Mouse (Mus musculus): ENCODE data around the gene Lyrm7. TPM values are rescaled to one million over a fixed set of nuclear protein-coding genes. Genes with fewer than 3 reads are reported as not detected.

Gene Lyrm7
- polyA plus RNA-seq, 1 experiment: 26.3 TPM

- Histone ChIP-seq H3K9ac (ENCODE audit: low read depth, poor library complexity, severe bottlenecking) (no peak overlapping the region), H3K36me3 (ENCODE audit: control insufficient read depth, insufficient read depth, low read length, poor library complexity, severe bottlenecking) (no peaks in the 10 kb centered on the region), H3K27ac (ENCODE audit: insufficient read depth, low read length) (no peak overlapping the region), H3K27me3 (ENCODE audit: control insufficient read depth, insufficient read depth, low read length, poor library complexity, severe bottlenecking) (no peaks in the 10 kb centered on the region), H3K9me3 (replicated peaks; ENCODE audit: control insufficient read depth, insufficient read depth, low read length, poor library complexity, severe bottlenecking) (no peaks in the 10 kb centered on the region), H3K4me1 (ENCODE audit: control insufficient read depth, insufficient read depth, low read length) (peaks cover 2% of the 10 kb centered on the region), H3K4me3 (ENCODE audit: low read depth, low read length) (no peak overlapping the region)
- TF ChIP-seq CTCF (IDR thresholded peaks at IDR 0.05; ENCODE audit: low read depth, low read length) (no peak), POLR2A (IDR thresholded peaks at IDR 0.05; ENCODE audit: insufficient read depth, low read length) (no peak), EP300 (IDR thresholded peaks at IDR 0.05; ENCODE audit: insufficient read depth, low read depth, low read length) (no peak)
Measured at GRCm38 (mm10) chr11:54885406-54885805, 24.7 kb upstream of the Lyrm7 start.

- Histone ChIP-seq H3K27ac (ENCODE audit: insufficient read depth, low read length) (no peak overlapping the region), H3K4me1 (ENCODE audit: control insufficient read depth, insufficient read depth, low read length) (peaks cover 2% of the 10 kb centered on the region), H3K9ac (ENCODE audit: low read depth, poor library complexity, severe bottlenecking) (no peak overlapping the region), H3K9me3 (replicated peaks; ENCODE audit: control insufficient read depth, insufficient read depth, low read length, poor library complexity, severe bottlenecking) (no peaks in the 10 kb centered on the region), H3K27me3 (ENCODE audit: control insufficient read depth, insufficient read depth, low read length, poor library complexity, severe bottlenecking) (no peaks in the 10 kb centered on the region), H3K4me3 (ENCODE audit: low read depth, low read length) (no peak overlapping the region), H3K36me3 (ENCODE audit: control insufficient read depth, insufficient read depth, low read length, poor library complexity, severe bottlenecking) (no peaks in the 10 kb centered on the region)
- TF ChIP-seq CTCF (IDR thresholded peaks at IDR 0.05; ENCODE audit: low read depth, low read length) (no peak), EP300 (IDR thresholded peaks at IDR 0.05; ENCODE audit: insufficient read depth, low read depth, low read length) (no peak), POLR2A (IDR thresholded peaks at IDR 0.05; ENCODE audit: insufficient read depth, low read length) (no peak)
Measured at GRCm38 (mm10) chr11:54884937-54885336, 24.2 kb upstream of the Lyrm7 start.

- TF ChIP-seq CTCF (IDR thresholded peaks at IDR 0.05; ENCODE audit: low read depth, low read length) (no peak), POLR2A (IDR thresholded peaks at IDR 0.05; ENCODE audit: insufficient read depth, low read length) (no peak), EP300 (IDR thresholded peaks at IDR 0.05; ENCODE audit: insufficient read depth, low read depth, low read length) (no peak)
Measured at GRCm38 (mm10) chr11:54884197-54884828, 23.6 kb upstream of the Lyrm7 start.

GRCm38 (mm10) chr11:54882671-54883070 is 22.0 kb upstream of the Lyrm7 start:
- Histone ChIP-seq H3K9ac (ENCODE audit: low read depth, poor library complexity, severe bottlenecking) (peak overlapping the region; percentile 18; the same call in 1 of the 2 replicates), H3K27me3 (ENCODE audit: control insufficient read depth, insufficient read depth, low read length, poor library complexity, severe bottlenecking) (no peaks in the 10 kb centered on the region), H3K27ac (ENCODE audit: insufficient read depth, low read length) (no peak overlapping the region)

More at GRCm38 (mm10) chr11:54884197-54884828, 23.6 kb upstream of the Lyrm7 start:
- Histone ChIP-seq H3K27me3 (ENCODE audit: control insufficient read depth, insufficient read depth, low read length, poor library complexity, severe bottlenecking) (no peaks in the 10 kb centered on the region), H3K36me3 (ENCODE audit: control insufficient read depth, insufficient read depth, low read length, poor library complexity, severe bottlenecking) (no peaks in the 10 kb centered on the region), H3K9me3 (replicated peaks; ENCODE audit: control insufficient read depth, insufficient read depth, low read length, poor library complexity, severe bottlenecking) (no peaks in the 10 kb centered on the region), H3K4me3 (ENCODE audit: low read depth, low read length) (no peak overlapping the region), H3K4me1 (ENCODE audit: control insufficient read depth, insufficient read depth, low read length) (peaks cover 2% of the 10 kb centered on the region), H3K27ac (ENCODE audit: insufficient read depth, low read length) (no peak overlapping the region), H3K9ac (ENCODE audit: low read depth, poor library complexity, severe bottlenecking) (no peak overlapping the region)

GRCm38 (mm10) chr11:54881051-54881474 is 20.3 kb upstream of the Lyrm7 start:
- no peak for TF ChIP-seq EP300 (IDR thresholded peaks at IDR 0.05; ENCODE audit: insufficient read depth, low read depth, low read length)
- TF ChIP-seq POLR2A (IDR thresholded peaks at IDR 0.05; ENCODE audit: insufficient read depth, low read length): no peak
- TF ChIP-seq CTCF (IDR thresholded peaks at IDR 0.05; ENCODE audit: low read depth, low read length): no peak
- no peaks in the 10 kb centered on the region for H3K27me3 ChIP-seq (ENCODE audit: control insufficient read depth, insufficient read depth, low read length, poor library complexity, severe bottlenecking)
- H3K36me3 ChIP-seq (ENCODE audit: control insufficient read depth, insufficient read depth, low read length, poor library complexity, severe bottlenecking): no peaks in the 10 kb centered on the region
- no peak overlapping the region for H3K27ac ChIP-seq (ENCODE audit: insufficient read depth, low read length)
- no peak overlapping the region for H3K4me3 ChIP-seq (ENCODE audit: low read depth, low read length)
- peaks cover 2% of the 10 kb centered on the region for H3K4me1 ChIP-seq (ENCODE audit: control insufficient read depth, insufficient read depth, low read length)
- no peak overlapping the region for H3K9ac ChIP-seq (ENCODE audit: low read depth, poor library complexity, severe bottlenecking)
- no peaks in the 10 kb centered on the region for H3K9me3 ChIP-seq (replicated peaks; ENCODE audit: control insufficient read depth, insufficient read depth, low read length, poor library complexity, severe bottlenecking)

More at GRCm38 (mm10) chr11:54882671-54883070, 22.0 kb upstream of the Lyrm7 start:
- H3K36me3 ChIP-seq (ENCODE audit: control insufficient read depth, insufficient read depth, low read length, poor library complexity, severe bottlenecking): no peaks in the 10 kb centered on the region
- TF ChIP-seq POLR2A (IDR thresholded peaks at IDR 0.05; ENCODE audit: insufficient read depth, low read length) (no peak), CTCF (IDR thresholded peaks at IDR 0.05; ENCODE audit: low read depth, low read length) (no peak), EP300 (IDR thresholded peaks at IDR 0.05; ENCODE audit: insufficient read depth, low read depth, low read length) (no peak)
- H3K4me3 ChIP-seq (ENCODE audit: low read depth, low read length): no peak overlapping the region
- H3K9me3 ChIP-seq (replicated peaks; ENCODE audit: control insufficient read depth, insufficient read depth, low read length, poor library complexity, severe bottlenecking): no peaks in the 10 kb centered on the region
- peaks cover 2% of the 10 kb centered on the region for H3K4me1 ChIP-seq (ENCODE audit: control insufficient read depth, insufficient read depth, low read length)

GRCm38 (mm10) chr11:54879922-54880321 is 19.2 kb upstream of the Lyrm7 start:
- Histone ChIP-seq H3K4me1 (ENCODE audit: control insufficient read depth, insufficient read depth, low read length) (peaks cover 2% of the 10 kb centered on the region), H3K9me3 (replicated peaks; ENCODE audit: control insufficient read depth, insufficient read depth, low read length, poor library complexity, severe bottlenecking) (no peaks in the 10 kb centered on the region), H3K27me3 (ENCODE audit: control insufficient read depth, insufficient read depth, low read length, poor library complexity, severe bottlenecking) (no peaks in the 10 kb centered on the region), H3K36me3 (ENCODE audit: control insufficient read depth, insufficient read depth, low read length, poor library complexity, severe bottlenecking) (no peaks in the 10 kb centered on the region), H3K27ac (ENCODE audit: insufficient read depth, low read length) (no peak overlapping the region), H3K4me3 (ENCODE audit: low read depth, low read length) (no peak overlapping the region), H3K9ac (ENCODE audit: low read depth, poor library complexity, severe bottlenecking) (no peak overlapping the region)
- no peak for TF ChIP-seq EP300 (IDR thresholded peaks at IDR 0.05; ENCODE audit: insufficient read depth, low read depth, low read length)
- no peak for TF ChIP-seq CTCF (IDR thresholded peaks at IDR 0.05; ENCODE audit: low read depth, low read length)
- no peak for TF ChIP-seq POLR2A (IDR thresholded peaks at IDR 0.05; ENCODE audit: insufficient read depth, low read length)
